Mouse (Mus musculus) gastrocnemius, adult 2 months (tissue): ENCODE results near the gene Cercam. TPM values are rescaled to one million over a fixed set of nuclear protein-coding genes. Genes with fewer than 3 reads are reported as not detected.

ENCODE experiments used
- DNase-seq: peaks from one replicate; pipeline ENCODE4 v3.0.0; 2022
- H3K27ac ChIP-seq: fragments of 200-600 bp; 2 replicates; pipeline ENCODE4 v1.8.1; 2022; ENCODE audit warnings: mild to moderate bottlenecking
- H3K4me3 ChIP-seq: fragments of 200-600 bp; 2 replicates; pipeline ENCODE4 v1.8.1; 2022; ENCODE audit warnings: mild to moderate bottlenecking, moderate library complexity
- CTCF ChIP-seq: fragments of 200-600 bp; IDR thresholded peaks from 2 replicates; pipeline ENCODE4 v1.8.1; 2022; ENCODE audit warnings: antibody characterized with exemption, mild to moderate bottlenecking, moderate library complexity
- intact Hi-C: fragments of 180-260 bp; cut with DNase I; formaldehyde crosslinking; loops from one replicate; pipeline ENCODE4 v1.15.1; 2025
- total RNA-seq, 2 experiments: library from RNA; stranded (reverse); gene quantifications; 2 replicates each; pipeline ENCODE4 v1.2.3; 2021

Cercam gene
- total RNA-seq, 2 experiments from 2014 or later: 2.2 to 4.6 TPM

GRCm38 (mm10) chr2:29844115-29844514 lies 24.8 kb upstream of the Cercam start:
- H3K4me3 ChIP-seq: no peak overlapping the region
- DNase-seq: no peak
- no peak for TF ChIP-seq CTCF
- H3K27ac ChIP-seq: no peak overlapping the region
- intact Hi-C loops: no loop called here

- Histone ChIP-seq H3K4me3 (no peak overlapping the region), H3K27ac (no peak overlapping the region)
- TF ChIP-seq CTCF: no peak
- intact Hi-C loops: no loop called here
- DNase-seq: no peak
Measured at GRCm38 (mm10) chr2:29844661-29845060, 24.3 kb upstream of the Cercam start.

GRCm38 (mm10) chr2:29845636-29846035 lies 23.3 kb upstream of the Cercam start:
- DNase-seq: no peak
- intact Hi-C loops: no loop called here
- Histone ChIP-seq H3K27ac (no peak overlapping the region), H3K4me3 (no peak overlapping the region)
- no peak for TF ChIP-seq CTCF

- no peak for DNase-seq
- intact Hi-C loops: no loop called here
- no peak for TF ChIP-seq CTCF
- no peak overlapping the region for H3K4me3 ChIP-seq
- no peak overlapping the region for H3K27ac ChIP-seq
Measured at GRCm38 (mm10) chr2:29846061-29846853, 22.7 kb upstream of the Cercam start.

GRCm38 (mm10) chr2:29846911-29847310 lies 22.1 kb upstream of the Cercam start:
- DNase-seq: no peak
- no peak for TF ChIP-seq CTCF
- H3K4me3 ChIP-seq: no peak overlapping the region
- no peak overlapping the region for H3K27ac ChIP-seq
- intact Hi-C loops: no loop called here

- Histone ChIP-seq H3K27ac (no peak overlapping the region), H3K4me3 (no peak overlapping the region)
- DNase-seq: no peak
- intact Hi-C loops: no loop called here
- no peak for TF ChIP-seq CTCF
Measured at GRCm38 (mm10) chr2:29849041-29849440, 19.9 kb upstream of the Cercam start.

- Histone ChIP-seq H3K27ac (no peak overlapping the region), H3K4me3 (no peak overlapping the region)
- intact Hi-C loops: loop anchor here (10.0 kb wide), 1 partner anchor 85 kb away; no protein-coding TSS in a partner anchor
- DNase-seq: no peak
- no peak for TF ChIP-seq CTCF
Measured at GRCm38 (mm10) chr2:29849841-29850480, 19.0 kb upstream of the Cercam start.

GRCm38 (mm10) chr2:29852957-29853485 lies 15.9 kb upstream of the Cercam start:
- H3K27ac ChIP-seq: no peak overlapping the region
- no peak for DNase-seq
- intact Hi-C loops: loop anchor here (10.0 kb wide), 1 partner anchor 88 kb away; no protein-coding TSS in a partner anchor
- no peak overlapping the region for H3K4me3 ChIP-seq
- TF ChIP-seq CTCF: no peak

GRCm38 (mm10) chr2:29853736-29854135 lies 15.2 kb upstream of the Cercam start:
- H3K27ac ChIP-seq: no peak overlapping the region
- no peak for TF ChIP-seq CTCF
- no peak overlapping the region for H3K4me3 ChIP-seq
- intact Hi-C loops: loop anchor here (10.0 kb wide), 1 partner anchor 89 kb away; no protein-coding TSS in a partner anchor
- no peak for DNase-seq

GRCm38 (mm10) chr2:29855585-29856210 lies 13.3 kb upstream of the Cercam start:
- Histone ChIP-seq H3K27ac (peak overlapping the region; percentile 66; the same call in 1 of the 2 replicates), H3K4me3 (no peak overlapping the region)
- no peak for DNase-seq
- intact Hi-C loops: loop anchor here (10.0 kb wide), 1 partner anchor 91 kb away; no protein-coding TSS in a partner anchor
- TF ChIP-seq CTCF: no peak

GRCm38 (mm10) chr2:29856451-29857260 lies 12.3 kb upstream of the Cercam start:
- peak overlapping the region; percentile 37 for H3K4me3 ChIP-seq
- intact Hi-C loops: loop anchor here (10.0 kb wide), 1 partner anchor 92 kb away; no protein-coding TSS in a partner anchor
- no peak for DNase-seq
- peak overlapping the region; percentile 66 for H3K27ac ChIP-seq
- no peak for TF ChIP-seq CTCF

GRCm38 (mm10) chr2:29857341-29857740 lies 11.6 kb upstream of the Cercam start:
- intact Hi-C loops: loop anchor here (10.0 kb wide), 1 partner anchor 93 kb away; no protein-coding TSS in a partner anchor
- DNase-seq: peak; percentile 53
- TF ChIP-seq CTCF: no peak
- Histone ChIP-seq H3K27ac (peak overlapping the region; percentile 71), H3K4me3 (peak overlapping the region; percentile 37; the same call in 1 of the 2 replicates)
